Mouse (Mus musculus): Measurements from ENCODE around the gene Mal. TPM values are rescaled to one million over a fixed set of nuclear protein-coding genes. Genes with fewer than 3 reads are reported as not detected.

Mal gene
- polyA plus RNA-seq, 1 experiment from 2014 or later, result 21.4 TPM

Other genes starting within 250 kb of the Mal start
- 0.30 and 0.38 TPM in 2 replicates for gene Gpat2, start 231.5 kb downstream of the Mal start, polyA plus RNA-seq (2015; fragmentation: Nextera tagmentation; extraction: Ambion mirVana)
- 21.4 and 21.7 TPM in 2 replicates for gene Fahd2a, start 212.1 kb downstream of the Mal start, polyA plus RNA-seq (2015; fragmentation: Nextera tagmentation; extraction: Ambion mirVana)
- gene Kcnip3, start 134.6 kb downstream of the Mal start, polyA plus RNA-seq (2015; fragmentation: Nextera tagmentation; extraction: Ambion mirVana), result 2.5 and 3.4 TPM in 2 replicates
- 3.4 and 3.5 TPM in 2 replicates for gene Prom2, start 115.2 kb downstream of the Mal start, polyA plus RNA-seq (2015; fragmentation: Nextera tagmentation; extraction: Ambion mirVana)
- 4.2 and 4.3 TPM in 2 replicates for gene Zfp661, start 69.6 kb downstream of the Mal start, polyA plus RNA-seq (2015; fragmentation: Nextera tagmentation; extraction: Ambion mirVana)
- 114 and 120 TPM in 2 replicates for gene Mrps5, start 69.5 kb downstream of the Mal start, polyA plus RNA-seq (2015; fragmentation: Nextera tagmentation; extraction: Ambion mirVana)
- gene Mall, start 73.2 kb upstream of the Mal start, polyA plus RNA-seq (2015; fragmentation: Nextera tagmentation; extraction: Ambion mirVana), result 5.3 and 6.5 TPM in 2 replicates
- gene Nphp1, start 132.2 kb upstream of the Mal start, polyA plus RNA-seq (2015; fragmentation: Nextera tagmentation; extraction: Ambion mirVana), result 38.3 and 41.5 TPM in 2 replicates
- 33.1 and 34.9 TPM in 2 replicates for gene Mtln, start 135.8 kb upstream of the Mal start, polyA plus RNA-seq (2015; fragmentation: Nextera tagmentation; extraction: Ambion mirVana)
- gene Bub1, start 175.2 kb upstream of the Mal start, polyA plus RNA-seq (2015; fragmentation: Nextera tagmentation; extraction: Ambion mirVana), result 59.1 and 64.9 TPM in 2 replicates
- gene Acoxl, start 182.2 kb upstream of the Mal start, polyA plus RNA-seq (2015; fragmentation: Nextera tagmentation; extraction: Ambion mirVana), result 0.25 and 0.60 TPM in 2 replicates